In genomic region chr2:90351540-90351939, GRCm38 (mm10) we compare ENCODE assay signal across 25 mouse cellular contexts. TPM values are rescaled to one million over a fixed set of nuclear protein-coding genes. Genes with fewer than 3 reads are reported as not detected.
DNase-seq lines count a peak whose midpoint lies in the region; ATAC-seq and TF ChIP-seq lines count a peak whose summit lies in the region.
"Not testable (repeated sequence)": the region's sequence is repeated elsewhere in the genome, so short reads cannot be mapped to it uniquely, and the experiment has no call there.
"Had no signal": no experiment of that assay in that cellular context is flagged by ENCODE, and none has a peak within 500 bp of the region (broad histone marks: within the 10 kb centered on the region; RNA-seq: fewer than 3 reads in every experiment).

No protein-coding gene starts in this region.

- H3K27me3 ChIP-seq in forebrain, embryonic 14.5 days (replicated peaks; ENCODE audit: control insufficient read depth, insufficient read depth, low read length); hindbrain, embryonic 13.5 days; intestine, embryonic 15.5 days (replicated peaks); limb, embryonic 14.5 days (ENCODE audit: control insufficient read depth, insufficient read depth, low read length); midbrain, embryonic 12.5 days; neural tube, embryonic 11.5 days (ENCODE audit: control insufficient read depth, insufficient read depth, low read length): not testable (repeated sequence)

- H3K27ac ChIP-seq in forebrain, embryonic 14.5 days (ENCODE audit: low read depth, low read length); hindbrain, embryonic 13.5 days; intestine, embryonic 15.5 days; limb, embryonic 14.5 days (replicated peaks; ENCODE audit: low read depth, low read length); midbrain, embryonic 12.5 days (replicated peaks); neural tube, embryonic 11.5 days (ENCODE audit: low read depth, low read length): not testable (repeated sequence)

- not testable (repeated sequence) for TF ChIP-seq POLR2A in limb, embryonic 14.5 days (IDR thresholded peaks at IDR 0.05; ENCODE audit: borderline replicate concordance, extremely low read depth, insufficient read depth, insufficient read length)

- H3K4me3 ChIP-seq in forebrain, embryonic 14.5 days (ENCODE audit: low read depth, low read length); hindbrain, embryonic 13.5 days; intestine, embryonic 15.5 days (replicated peaks); limb, embryonic 14.5 days (replicated peaks; ENCODE audit: low read length); midbrain, embryonic 12.5 days; neural tube, embryonic 11.5 days (ENCODE audit: low read depth, low read length): not testable (repeated sequence)

- H3K9ac ChIP-seq in forebrain, embryonic 14.5 days (ENCODE audit: low read length); hindbrain, embryonic 13.5 days; intestine, embryonic 15.5 days; limb, embryonic 14.5 days (ENCODE audit: low read depth, low read length, severe bottlenecking); midbrain, embryonic 12.5 days (replicated peaks); neural tube, embryonic 11.5 days (ENCODE audit: low read length): not testable (repeated sequence)

- ATAC-seq in common myeloid progenitor, adult 5-6 weeks (replicated peaks; ENCODE audit: low read depth, poor library complexity, severe bottlenecking): peak; percentile 90
- 0 out of 2 replicates have a peak, but pooled peaks have one; percentile 50 for ATAC-seq in forebrain, embryonic 14.5 days
- peak; percentile 57; the same call in 1 of the 2 replicates for ATAC-seq in hindbrain, embryonic 13.5 days (ENCODE audit: low FRiP score)
- ATAC-seq in intestine, embryonic 15.5 days: peak; percentile 74
- peak; percentile 47; the same call in 1 of the 2 replicates for ATAC-seq in limb, embryonic 14.5 days (ENCODE audit: low FRiP score, low read depth)
- peak; percentile 54; the same call in 1 of the 2 replicates for ATAC-seq in midbrain, embryonic 12.5 days (ENCODE audit: low FRiP score, low read depth)
- ATAC-seq in neural tube, embryonic 11.5 days (ENCODE audit: insufficient read depth, low FRiP score, low TSS enrichment): peak; percentile 61; the same call in 1 of the 2 replicates

- not testable (repeated sequence) for DNase-seq in forebrain, embryonic 14.5 days (ENCODE audit: low spot score); limb, embryonic 14.5 days (ENCODE audit: low spot score); neural tube, embryonic 11.5 days (ENCODE audit: low spot score)

- no CpG with 5 or more reads among the region's 3 CpGs for WGBS in forebrain, embryonic 14.5 days
- no CpG with 5 or more reads among the region's 3 CpGs for WGBS in hindbrain, embryonic 13.5 days
- no CpG with 5 or more reads among the region's 3 CpGs for WGBS in intestine, embryonic 15.5 days
- WGBS in limb, embryonic 14.5 days: no CpG with 5 or more reads among the region's 3 CpGs
- no CpG with 5 or more reads among the region's 3 CpGs for WGBS in midbrain, embryonic 12.5 days
- no CpG with 5 or more reads among the region's 3 CpGs for WGBS in neural tube, embryonic 11.5 days

- not testable (repeated sequence) for H3K4me1 ChIP-seq in forebrain, embryonic 14.5 days (ENCODE audit: control insufficient read depth, insufficient read depth, low read length); hindbrain, embryonic 13.5 days (replicated peaks); intestine, embryonic 15.5 days (replicated peaks); limb, embryonic 14.5 days (ENCODE audit: control insufficient read depth, insufficient read depth, low read length); midbrain, embryonic 12.5 days; neural tube, embryonic 11.5 days (ENCODE audit: control insufficient read depth, insufficient read depth, low read length)

- H3K4me2 ChIP-seq in forebrain, embryonic 14.5 days (ENCODE audit: low read length); hindbrain, embryonic 13.5 days; intestine, embryonic 15.5 days (replicated peaks); limb, embryonic 14.5 days (replicated peaks; ENCODE audit: low read depth, low read length, severe bottlenecking); midbrain, embryonic 12.5 days (replicated peaks); neural tube, embryonic 11.5 days (ENCODE audit: low read depth): not testable (repeated sequence)

- not testable (repeated sequence) for H3K36me3 ChIP-seq in forebrain, embryonic 14.5 days (ENCODE audit: control insufficient read depth, insufficient read depth, low read length); hindbrain, embryonic 13.5 days; intestine, embryonic 15.5 days; limb, embryonic 14.5 days (ENCODE audit: control insufficient read depth, insufficient read depth, low read length); midbrain, embryonic 12.5 days; neural tube, embryonic 11.5 days (ENCODE audit: control insufficient read depth, insufficient read depth, low read length)

- not testable (repeated sequence) for H3K9me3 ChIP-seq in forebrain, embryonic 14.5 days (replicated peaks; ENCODE audit: control insufficient read depth, low read length); hindbrain, embryonic 13.5 days; intestine, embryonic 15.5 days; limb, embryonic 14.5 days (ENCODE audit: control insufficient read depth, low read length); midbrain, embryonic 12.5 days; neural tube, embryonic 11.5 days (ENCODE audit: control insufficient read depth, low read length)

RNA-seq across cellular contexts. Expression of gene Gm13769, which starts 29.5 kb away (rescaled TPM):
- not detected in 2 replicates for total RNA-seq in common myeloid progenitor, adult 5-6 weeks (2017)
- polyA plus RNA-seq in forebrain, embryonic 14.5 days (2014; fragmentation: Nextera tagmentation; extraction: Ambion mirVana): not detected in 2 replicates
- not detected in 2 replicates for polyA plus RNA-seq in hindbrain, embryonic 13.5 days (2015; fragmentation: Nextera tagmentation; extraction: Ambion mirVana)
- polyA plus RNA-seq in intestine, embryonic 15.5 days (2015; fragmentation: Nextera tagmentation; extraction: Ambion mirVana): not detected in 2 replicates
- polyA plus RNA-seq in limb, embryonic 14.5 days (2012; rRNA removed): not detected in 2 replicates
- not detected in 2 replicates for polyA plus RNA-seq in limb, embryonic 14.5 days (2014; fragmentation: Nextera tagmentation; extraction: Ambion mirVana)
- polyA plus RNA-seq in midbrain, embryonic 12.5 days (2016; fragmentation: Nextera tagmentation; extraction: Ambion mirVana): not detected in 2 replicates
- not detected in 2 replicates for polyA plus RNA-seq in neural tube, embryonic 11.5 days (2014; fragmentation: Nextera tagmentation; extraction: Ambion mirVana)
- total RNA-seq: adrenal gland, adult 18-20 months; gastrocnemius, postnatal 14 days had no signal
- polyA plus RNA-seq: CD4-positive, CD25-positive, alpha-beta regulatory T cell, adult 4 months; heart, embryonic 12.5 days; hindbrain, embryonic 11.5 days; liver, embryonic 15.5 days; lung, embryonic 16.5 days; midbrain, embryonic 14.5 days; urinary bladder, adult 2 months had no signal

RNA-seq across cellular contexts. Expression of gene Olfr1274-ps, which starts 46.9 kb away (rescaled TPM):
- not detected in 2 replicates for total RNA-seq in common myeloid progenitor, adult 5-6 weeks (2017)
- polyA plus RNA-seq in forebrain, embryonic 14.5 days (2014; fragmentation: Nextera tagmentation; extraction: Ambion mirVana): not detected in 2 replicates
- not detected in 2 replicates for polyA plus RNA-seq in hindbrain, embryonic 13.5 days (2015; fragmentation: Nextera tagmentation; extraction: Ambion mirVana)
- not detected in 2 replicates for polyA plus RNA-seq in intestine, embryonic 15.5 days (2015; fragmentation: Nextera tagmentation; extraction: Ambion mirVana)
- not detected in 2 replicates for polyA plus RNA-seq in limb, embryonic 14.5 days (2012; rRNA removed)
- not detected in 2 replicates for polyA plus RNA-seq in limb, embryonic 14.5 days (2014; fragmentation: Nextera tagmentation; extraction: Ambion mirVana)
- not detected in 2 replicates for polyA plus RNA-seq in midbrain, embryonic 12.5 days (2016; fragmentation: Nextera tagmentation; extraction: Ambion mirVana)
- polyA plus RNA-seq in neural tube, embryonic 11.5 days (2014; fragmentation: Nextera tagmentation; extraction: Ambion mirVana): not detected in 2 replicates
- total RNA-seq: adrenal gland, adult 18-20 months; adrenal gland, postnatal 36 days; gastrocnemius, postnatal 14 days; heart, adult 18-20 months; heart, postnatal 10 days; layer of hippocampus, postnatal 10 days; left cerebral cortex, adult 2 months; left cerebral cortex, postnatal 36 days had no signal
- polyA plus RNA-seq: CD4-positive, CD25-positive, alpha-beta regulatory T cell, adult 4 months; forebrain, embryonic 10.5 days; heart, embryonic 12.5 days; hindbrain, embryonic 11.5 days; liver, embryonic 15.5 days; lung, embryonic 16.5 days; midbrain, embryonic 14.5 days; testis, adult 2 months; urinary bladder, adult 2 months had no signal

RNA-seq across cellular contexts. Expression of gene Olfr1272, which starts 58.9 kb away (rescaled TPM):
- not detected in 2 replicates for total RNA-seq in common myeloid progenitor, adult 5-6 weeks (2017)
- polyA plus RNA-seq in forebrain, embryonic 14.5 days (2014; fragmentation: Nextera tagmentation; extraction: Ambion mirVana): not detected in 2 replicates
- not detected in 2 replicates for polyA plus RNA-seq in hindbrain, embryonic 13.5 days (2015; fragmentation: Nextera tagmentation; extraction: Ambion mirVana)
- not detected in 2 replicates for polyA plus RNA-seq in intestine, embryonic 15.5 days (2015; fragmentation: Nextera tagmentation; extraction: Ambion mirVana)
- polyA plus RNA-seq in limb, embryonic 14.5 days (2012; rRNA removed): not detected in 2 replicates
- polyA plus RNA-seq in limb, embryonic 14.5 days (2014; fragmentation: Nextera tagmentation; extraction: Ambion mirVana): not detected in 2 replicates
- polyA plus RNA-seq in midbrain, embryonic 12.5 days (2016; fragmentation: Nextera tagmentation; extraction: Ambion mirVana): not detected in 2 replicates
- not detected in 2 replicates for polyA plus RNA-seq in neural tube, embryonic 11.5 days (2014; fragmentation: Nextera tagmentation; extraction: Ambion mirVana)
- total RNA-seq: adrenal gland, adult 18-20 months; adrenal gland, postnatal 36 days; gastrocnemius, postnatal 14 days; heart, adult 18-20 months; heart, postnatal 10 days; layer of hippocampus, postnatal 10 days; left cerebral cortex, adult 2 months; left cerebral cortex, postnatal 36 days had no signal
- polyA plus RNA-seq: CD4-positive, CD25-positive, alpha-beta regulatory T cell, adult 4 months; embryonic facial prominence, embryonic 15.5 days; forebrain, embryonic 10.5 days; heart, embryonic 12.5 days; hindbrain, embryonic 11.5 days; liver, embryonic 15.5 days; lung, embryonic 16.5 days; midbrain, embryonic 14.5 days; testis, adult 2 months; urinary bladder, adult 2 months had no signal
